Mouse (Mus musculus) myocyte (in vitro differentiated cells): ENCODE measurements at regions not wholly inside any gene's neighbourhood (a gene's known extent, or its start where the extent isn't known, plus 50 kb on each side); places are given as distances from the start of the nearest gene placed in this dataset.

Experiments used
- H3K27me3 ChIP-seq: one replicate; pipeline ENCODE4 v1.6.1; 2011; ENCODE audit not compliant: control insufficient read depth, insufficient read depth, insufficient read length
- H3K36me3 ChIP-seq: one replicate; pipeline ENCODE4 v1.6.1; 2011; ENCODE audit not compliant: control insufficient read depth, insufficient read depth
- H3K4me2 ChIP-seq: one replicate; pipeline ENCODE4 v1.6.1; 2011; ENCODE audit warnings: low read depth, control low read depth
- H3K4me3 ChIP-seq: one replicate; pipeline ENCODE4 v1.5.1; 2011; ENCODE audit warnings: mild to moderate bottlenecking, control low read depth, moderate library complexity
- H3K79me2 ChIP-seq: one replicate; pipeline ENCODE4 v1.6.1; 2011; ENCODE audit not compliant: control insufficient read depth, insufficient read depth
- H3ac ChIP-seq: one replicate; pipeline ENCODE4 v1.6.1; 2011; ENCODE audit not compliant: control insufficient read depth, insufficient read length
- CEBPB ChIP-seq: IDR thresholded peaks from 2 replicates; pipeline ENCODE4 v1.6.1; 2011; ENCODE audit warnings: mild to moderate bottlenecking, moderate library complexity; ENCODE audit not compliant: poor library complexity, insufficient read depth, severe bottlenecking
- E2F4 ChIP-seq: IDR thresholded peaks from one replicate; pipeline ENCODE4 v1.6.1; 2011; ENCODE audit warnings: mild to moderate bottlenecking, control low read depth, moderate library complexity; ENCODE audit not compliant: insufficient read depth
- MAX ChIP-seq: IDR thresholded peaks from one replicate; pipeline ENCODE4 v1.6.1; 2011; ENCODE audit warnings: low read depth, mild to moderate bottlenecking, control low read depth
- MYOD1 ChIP-seq, 3 experiments: IDR thresholded peaks; one replicate each; pipeline ENCODE4 v1.6.1; 2011; ENCODE audit warnings: control low read depth in 2 of 3, low read depth in 2 of 3, mild to moderate bottlenecking in 2 of 3, moderate library complexity in 1 of 3; ENCODE audit not compliant: insufficient read length in 2 of 3, control insufficient read depth in 1 of 3
- MYOG ChIP-seq, 3 experiments: IDR thresholded peaks; one replicate each; pipeline ENCODE4 v1.6.1; 2011; ENCODE audit warnings: control low read depth in 2 of 3, low read depth in 2 of 3, mild to moderate bottlenecking in 2 of 3; ENCODE audit not compliant: insufficient read length in 2 of 3, control insufficient read depth in 1 of 3, insufficient read depth in 1 of 3
- POLR2A ChIP-seq: IDR thresholded peaks from one replicate; pipeline ENCODE4 v1.6.1; 2011; ENCODE audit warnings: low read depth, mild to moderate bottlenecking, control low read depth, moderate library complexity; ENCODE audit not compliant: insufficient read length
- POLR2AphosphoS2 ChIP-seq: IDR thresholded peaks from one replicate; pipeline ENCODE4 v1.6.1; 2011; ENCODE audit warnings: low read depth, control low read depth; ENCODE audit not compliant: insufficient read length
- REST ChIP-seq: IDR thresholded peaks from one replicate; pipeline ENCODE4 v1.6.1; 2011; ENCODE audit warnings: mild to moderate bottlenecking, control low read depth, moderate library complexity; ENCODE audit not compliant: insufficient read depth, insufficient read length
- SRF ChIP-seq: IDR thresholded peaks from one replicate; pipeline ENCODE4 v1.6.1; 2011; ENCODE audit warnings: low read depth; ENCODE audit not compliant: control insufficient read depth, insufficient read length
- TCF12 ChIP-seq: IDR thresholded peaks from one replicate; pipeline ENCODE4 v1.6.1; 2011; ENCODE audit warnings: mild to moderate bottlenecking, control low read depth; ENCODE audit not compliant: poor library complexity, insufficient read depth, severe bottlenecking
- TCF3 ChIP-seq: IDR thresholded peaks from one replicate; pipeline ENCODE4 v1.6.1; 2011; ENCODE audit warnings: low read depth, control low read depth; ENCODE audit not compliant: insufficient read length
- USF1 ChIP-seq: IDR thresholded peaks from one replicate; pipeline ENCODE4 v1.6.1; 2011; ENCODE audit warnings: low read depth, mild to moderate bottlenecking, control low read depth, moderate library complexity

GRCm38 (mm10) chr10:43818623-43819022 lies 82.9 kb downstream of the Qrsl1 start:
- Histone ChIP-seq H3K79me2 (no peaks in the 10 kb centered on the region), H3K4me3 (no peak overlapping the region), H3ac (no peak overlapping the region), H3K27me3 (no peaks in the 10 kb centered on the region), H3K36me3 (no peaks in the 10 kb centered on the region), H3K4me2 (no peak overlapping the region)
- TF ChIP-seq POLR2A, result no peak
- TF ChIP-seq TCF3, result no peak
- no peak for TF ChIP-seq MYOG (IDR thresholded peaks at IDR 0.05; ENCODE audit: control insufficient read depth in 1 of 3, insufficient read depth in 1 of 3, insufficient read length in 2 of 3, low read depth in 2 of 3)
- no peak for TF ChIP-seq SRF
- TF ChIP-seq CEBPB, result no peak
- no peak for TF ChIP-seq REST
- TF ChIP-seq TCF12, result no peak
- no peak for TF ChIP-seq USF1
- TF ChIP-seq MAX, result no peak
- no peak for TF ChIP-seq POLR2AphosphoS2
- TF ChIP-seq E2F4, result no peak
- TF ChIP-seq MYOD1 (IDR thresholded peaks at IDR 0.05; ENCODE audit: control insufficient read depth in 1 of 3, insufficient read length in 2 of 3, low read depth in 2 of 3), result no peak

- no peaks in the 10 kb centered on the region for H3K27me3 ChIP-seq
- H3K4me3 ChIP-seq, result no peak overlapping the region
- H3K79me2 ChIP-seq, result no peaks in the 10 kb centered on the region
- no peaks in the 10 kb centered on the region for H3K36me3 ChIP-seq
- H3K4me2 ChIP-seq, result no peak overlapping the region
- TF ChIP-seq TCF3, result no peak
- TF ChIP-seq TCF12, result no peak
- no peak for TF ChIP-seq USF1
- TF ChIP-seq POLR2A, result no peak
- no peak for TF ChIP-seq POLR2AphosphoS2
- no peak for TF ChIP-seq MYOD1 (IDR thresholded peaks at IDR 0.05; ENCODE audit: control insufficient read depth in 1 of 3, insufficient read length in 2 of 3, low read depth in 2 of 3)
- TF ChIP-seq E2F4, result no peak
- TF ChIP-seq MYOG (IDR thresholded peaks at IDR 0.05; ENCODE audit: control insufficient read depth in 1 of 3, insufficient read depth in 1 of 3, insufficient read length in 2 of 3, low read depth in 2 of 3), result no peak
- TF ChIP-seq SRF, result no peak
- no peak for TF ChIP-seq CEBPB
- TF ChIP-seq REST, result no peak
- TF ChIP-seq MAX, result no peak
- no peak overlapping the region for H3ac ChIP-seq
Measured at GRCm38 (mm10) chr10:43819434-43819833, 82.1 kb downstream of the Qrsl1 start.

- Histone ChIP-seq H3K36me3 (no peaks in the 10 kb centered on the region), H3K79me2 (no peaks in the 10 kb centered on the region), H3K4me3 (no peak overlapping the region), H3ac (no peak overlapping the region), H3K4me2 (no peak overlapping the region), H3K27me3 (no peaks in the 10 kb centered on the region)
- TF ChIP-seq CEBPB (no peak), POLR2A (no peak), MYOD1 (IDR thresholded peaks at IDR 0.05; ENCODE audit: control insufficient read depth in 1 of 3, insufficient read length in 2 of 3, low read depth in 2 of 3) (no peak), TCF3 (no peak), E2F4 (no peak), MYOG (IDR thresholded peaks at IDR 0.05; ENCODE audit: control insufficient read depth in 1 of 3, insufficient read depth in 1 of 3, insufficient read length in 2 of 3, low read depth in 2 of 3) (no peak), SRF (no peak), POLR2AphosphoS2 (no peak), TCF12 (no peak), MAX (no peak), REST (no peak), USF1 (no peak)
Measured at GRCm38 (mm10) chr10:43822615-43823014, 78.9 kb downstream of the Qrsl1 start.

GRCm38 (mm10) chr10:43824009-43824408 lies 77.5 kb downstream of the Qrsl1 start:
- Histone ChIP-seq H3K4me2 (no peak overlapping the region), H3K36me3 (no peaks in the 10 kb centered on the region)
- TF ChIP-seq TCF12, result no peak
- no peak for TF ChIP-seq E2F4
- TF ChIP-seq TCF3, result no peak
- no peak for TF ChIP-seq POLR2AphosphoS2
- no peak for TF ChIP-seq MYOG (IDR thresholded peaks at IDR 0.05; ENCODE audit: control insufficient read depth in 1 of 3, insufficient read depth in 1 of 3, insufficient read length in 2 of 3, low read depth in 2 of 3)
- TF ChIP-seq POLR2A, result no peak
- no peak for TF ChIP-seq USF1
- TF ChIP-seq CEBPB, result no peak
- no peak for TF ChIP-seq MYOD1 (IDR thresholded peaks at IDR 0.05; ENCODE audit: control insufficient read depth in 1 of 3, insufficient read length in 2 of 3, low read depth in 2 of 3)
- no peak for TF ChIP-seq REST
- no peak for TF ChIP-seq SRF
- TF ChIP-seq MAX, result no peak

More at GRCm38 (mm10) chr10:43824009-43824408, 77.5 kb downstream of the Qrsl1 start:
- Histone ChIP-seq H3K79me2 (no peaks in the 10 kb centered on the region), H3K4me3 (no peak overlapping the region), H3K27me3 (no peaks in the 10 kb centered on the region), H3ac (no peak overlapping the region)
